Mouse (Mus musculus) inflammation-experienced regulatory T-cells (primary cell): ENCODE measurements around the gene Bcl2a1d. TPM values are rescaled to one million over a fixed set of nuclear protein-coding genes. Genes with fewer than 3 reads are reported as not detected.

Experiments used
- polyA plus RNA-seq, 2 experiments: library from polyadenylated mRNA; unstranded; fragments of 100-300 nt; shearing (Covaris generic); gene quantifications; one replicate each; pipeline ENCODE4 v1.2.1; 2017

Bcl2a1d gene
- 10 to 100 TPM; 67.3 to 78.5 TPM for polyA plus RNA-seq

GRCm38 (mm10) chr9:88731728-88732127 is at the start of gene Bcl2a1d:
Bcl2a1d (minus strand) TSS chr9:88731914.

GRCm38 (mm10) chr9:88719989-88720537 is 11.7 kb downstream of the Bcl2a1d start, which contains the start of gene Mthfsl:
Mthfsl (minus strand) TSS chr9:88720296.

Other genes with a start within 250 kb of the Bcl2a1d start
- 10 to 100 TPM; 67.3 to 74.1 TPM for gene Syncrip, start 249.3 kb downstream of the Bcl2a1d start, polyA plus RNA-seq
- 10 to 100 TPM in 1 of 2 experiments, 1 to 10 TPM in 1; 3.5 to 17.6 TPM for gene Zfp949, start 183.9 kb downstream of the Bcl2a1d start, polyA plus RNA-seq
- under 1 TPM; 0.51 to 0.74 TPM for gene Trim43a, start 151.0 kb downstream of the Bcl2a1d start, polyA plus RNA-seq
- 100 to 1,000 TPM; 100 to 107 TPM for gene Mthfsl, start 11.6 kb downstream of the Bcl2a1d start, polyA plus RNA-seq
- gene Trim43c, start 107.2 kb upstream of the Bcl2a1d start, polyA plus RNA-seq, result under 1 TPM in 1 of 2 experiments, not detected in 1; 0.24 TPM
- 1 to 10 TPM in 1 of 2 experiments, under 1 TPM in 1; 0.48 to 2.6 TPM for gene Bcl2a1a, start 225.0 kb upstream of the Bcl2a1d start, polyA plus RNA-seq